Mouse (Mus musculus): ENCODE measurements at regions not wholly inside any gene's neighbourhood (a gene's known extent, or its start where the extent isn't known, plus 50 kb on each side); places are given as distances from the start of the nearest gene placed in this dataset.

- DNase-seq (ENCODE audit: low spot score in 2 of 2), result no peak
Measured at GRCm38 (mm10) chr16:24054293-24054692, 65.6 kb upstream of the Bcl6 start.

GRCm38 (mm10) chr16:24053403-24053802 lies 64.8 kb upstream of the Bcl6 start:
- no peak for DNase-seq (ENCODE audit: low spot score in 2 of 2)

GRCm38 (mm10) chr16:24050856-24051640 lies 62.4 kb upstream of the Bcl6 start:
- DNase-seq (ENCODE audit: low spot score in 2 of 2), result peak in 1 of 2 experiments; percentile 20

GRCm38 (mm10) chr16:24043779-24044178 lies 55.1 kb upstream of the Bcl6 start:
- no peak for DNase-seq (ENCODE audit: low spot score in 2 of 2)

- no peak for DNase-seq (ENCODE audit: low spot score in 2 of 2)
Measured at GRCm38 (mm10) chr16:24042977-24043376, 54.3 kb upstream of the Bcl6 start.

GRCm38 (mm10) chr16:24042216-24042615 lies 53.6 kb upstream of the Bcl6 start:
- no peak for DNase-seq (ENCODE audit: low spot score in 2 of 2)

GRCm38 (mm10) chr16:24041403-24041802 lies 52.8 kb upstream of the Bcl6 start:
- DNase-seq (ENCODE audit: low spot score in 2 of 2), result no peak

- no peak for DNase-seq (ENCODE audit: low spot score in 2 of 2)
Measured at GRCm38 (mm10) chr16:24039765-24040164, 51.1 kb upstream of the Bcl6 start.
